Mouse (Mus musculus) embryonic facial prominence, embryonic 11.5 days (tissue): Measurements from ENCODE around the gene Smg6. TPM values are rescaled to one million over a fixed set of nuclear protein-coding genes. Genes with fewer than 3 reads are reported as not detected.
A peak's percentile ranks its signal among the peaks of the same experiment; 100 is the strongest.

Source experiments
- ATAC-seq: fragments of 200-750 bp; cut with Nextera tagmentation; replicated peaks from 2 replicates; pipeline ENCODE4 v1.8.0; 2017; ENCODE audit warnings: low read depth; ENCODE audit not compliant: insufficient number of reproducible peaks, low FRiP score, low TSS enrichment
- DNase-seq: peaks from one replicate; pipeline ENCODE4 v3.0.0-alpha.2; 2015; ENCODE audit warnings: low spot score
- H3K27ac ChIP-seq: fragments of 300-500 bp; sonication (generic); replicated peaks from 2 replicates; pipeline ENCODE4 v1.5.1; 2014; ENCODE audit warnings: mild to moderate bottlenecking, low read depth, low read length, control low read depth
- H3K27me3 ChIP-seq: fragments of 300-500 bp; sonication (generic); 2 replicates; pipeline ENCODE4 v1.6.1; 2014; ENCODE audit warnings: mild to moderate bottlenecking, low read length, moderate library complexity, mixed read lengths; ENCODE audit not compliant: control insufficient read depth, insufficient read depth
- H3K36me3 ChIP-seq: fragments of 300-500 bp; sonication (generic); replicated peaks from 2 replicates; pipeline ENCODE4 v1.6.1; 2014; ENCODE audit warnings: low read depth, mild to moderate bottlenecking, low read length, moderate library complexity, mixed read lengths; ENCODE audit not compliant: control insufficient read depth, insufficient read depth
- H3K4me1 ChIP-seq: fragments of 300-500 bp; sonication (generic); 2 replicates; pipeline ENCODE4 v1.6.1; 2014; ENCODE audit warnings: low read length, mixed read lengths; ENCODE audit not compliant: control insufficient read depth, insufficient read depth
- H3K4me2 ChIP-seq: fragments of 300-500 bp; sonication (generic); 2 replicates; pipeline ENCODE4 v1.6.1; 2014; ENCODE audit warnings: low read depth, mild to moderate bottlenecking, control low read depth, low read length, moderate library complexity
- H3K4me3 ChIP-seq: fragments of 300-500 bp; sonication (generic); 2 replicates; pipeline ENCODE4 v1.5.1; 2014; ENCODE audit warnings: low read depth, low read length, control low read depth
- H3K9ac ChIP-seq: fragments of 300-500 bp; sonication (generic); replicated peaks from 2 replicates; pipeline ENCODE4 v1.6.1; 2014; ENCODE audit warnings: mild to moderate bottlenecking, control low read depth, low read length
- H3K9me3 ChIP-seq: fragments of 300-500 bp; sonication (generic); replicated peaks from 2 replicates; pipeline ENCODE4 v1.6.1; 2016; ENCODE audit warnings: mild to moderate bottlenecking, low read length, inconsistent platforms, mixed read lengths; ENCODE audit not compliant: control insufficient read depth
- WGBS: fragments of 180-500 bp; shearing (Covaris S2); extraction: QIAGEN DNeasy Blood & Tissue Kit; methylation state at CpG from one replicate; pipeline ENCODE4 v1.1.7; 2014; 5-methylcytosine and 5-hydroxymethylcytosine counted together
- polyA plus RNA-seq: library from polyadenylated mRNA; unstranded; fragments of >200 nt; fragmentation: Nextera tagmentation; extraction: Ambion mirVana; gene quantifications from 2 replicates; pipeline ENCODE4 v1.2.1, GENCODE M21; 2014

Gene Smg6
- polyA plus RNA-seq, 1 experiment from 2014 or later, result 16.8 TPM

DNA sequence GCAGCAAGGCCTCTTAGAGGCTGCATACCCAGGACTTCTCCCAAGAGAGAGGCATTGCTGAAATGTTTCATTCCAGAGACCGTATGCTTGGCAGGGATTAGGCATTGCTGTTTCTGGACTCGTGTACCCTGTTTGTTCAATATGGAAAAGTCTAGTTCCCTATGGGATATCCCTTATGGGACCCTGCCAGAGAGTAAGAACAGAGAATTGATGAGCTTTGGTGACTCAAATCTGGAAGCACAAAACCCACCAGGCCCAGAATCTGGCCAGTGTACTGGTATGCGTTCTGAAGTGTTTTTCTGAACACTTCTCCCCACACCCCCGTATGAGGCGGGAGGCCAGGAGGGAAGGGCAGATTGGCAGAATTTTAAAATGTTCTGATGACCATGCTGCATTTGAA lies 64.9 kb downstream of the Smg6 start:
- no peak overlapping the region for H3K9ac ChIP-seq
- no peak overlapping the region for H3K4me2 ChIP-seq
- H3K9me3 ChIP-seq, result no peaks in the 10 kb centered on the region
- H3K4me1 ChIP-seq, result no peaks in the 10 kb centered on the region
- H3K36me3 ChIP-seq, result no peaks in the 10 kb centered on the region
- H3K27ac ChIP-seq, result no peak overlapping the region
- no peak for ATAC-seq
- 76% methylated on average over 5 of the region's 5 CpGs for WGBS
- no peak overlapping the region for H3K4me3 ChIP-seq
- no peaks in the 10 kb centered on the region for H3K27me3 ChIP-seq
- no peak for DNase-seq

DNA sequence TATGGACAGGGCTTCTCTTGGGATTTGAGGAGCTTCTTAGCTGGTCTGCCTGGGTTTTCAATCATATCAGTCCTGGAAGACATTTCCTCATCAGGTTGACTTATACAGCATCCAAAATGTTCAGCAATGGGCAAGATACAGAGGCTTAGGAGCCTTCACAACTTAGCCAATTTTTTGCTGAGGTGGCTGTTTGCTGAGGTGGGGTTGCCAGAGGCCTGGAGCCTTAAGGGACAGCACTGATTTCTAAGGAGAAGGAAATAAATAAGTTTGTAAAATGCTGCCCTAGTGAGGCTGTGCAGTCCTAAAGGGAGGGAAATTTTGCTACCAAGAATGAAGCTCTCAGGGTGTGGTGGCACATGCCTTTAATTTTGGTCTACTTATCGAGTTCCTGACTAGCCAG lies 65.7 kb downstream of the Smg6 start:
- Histone ChIP-seq H3K27me3 (no peaks in the 10 kb centered on the region), H3K27ac (no peak overlapping the region), H3K36me3 (no peaks in the 10 kb centered on the region), H3K4me2 (no peak overlapping the region), H3K9me3 (no peaks in the 10 kb centered on the region), H3K4me1 (no peaks in the 10 kb centered on the region), H3K4me3 (no peak overlapping the region), H3K9ac (no peak overlapping the region)
- DNase-seq (no peak), ATAC-seq (no peak)
- 84% methylated on average over 1 of the region's 1 CpGs for WGBS

DNA sequence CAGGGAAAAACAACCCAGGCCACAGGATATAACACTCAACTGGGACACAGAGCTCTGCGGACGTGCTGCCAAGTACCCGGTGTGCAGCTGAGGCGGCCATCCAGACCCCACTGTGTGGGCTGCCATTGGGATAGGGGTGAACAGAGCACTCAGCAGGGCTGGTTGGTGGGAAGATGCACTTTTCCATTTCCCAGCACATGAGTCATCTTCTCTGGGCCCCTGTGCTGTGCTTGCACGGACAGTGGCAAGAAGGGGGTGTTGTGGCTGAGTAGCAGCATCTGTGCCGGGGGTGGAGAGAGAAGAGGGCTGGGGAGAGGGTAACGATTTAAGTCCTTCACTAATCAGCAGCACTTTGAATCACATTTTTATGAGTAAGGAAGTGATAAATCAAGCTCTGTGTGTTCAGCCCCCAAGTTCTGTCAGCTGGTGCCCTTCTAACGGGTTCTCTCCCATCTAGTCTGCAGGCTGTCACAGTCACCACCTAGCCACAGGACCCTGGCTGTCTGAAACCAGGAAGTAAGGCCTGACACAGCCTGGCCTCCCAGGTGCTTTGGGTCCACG lies 66.9 kb downstream of the Smg6 start:
- no peak overlapping the region for H3K9ac ChIP-seq
- H3K9me3 ChIP-seq, result no peaks in the 10 kb centered on the region
- H3K4me3 ChIP-seq, result no peak overlapping the region
- no peaks in the 10 kb centered on the region for H3K36me3 ChIP-seq
- H3K4me2 ChIP-seq, result no peak overlapping the region
- H3K27ac ChIP-seq, result no peak overlapping the region
- DNase-seq (no peak), ATAC-seq (no peak)
- H3K27me3 ChIP-seq, result no peaks in the 10 kb centered on the region
- no peaks in the 10 kb centered on the region for H3K4me1 ChIP-seq
- WGBS, result 88% methylated on average over 9 of the region's 9 CpGs

DNA sequence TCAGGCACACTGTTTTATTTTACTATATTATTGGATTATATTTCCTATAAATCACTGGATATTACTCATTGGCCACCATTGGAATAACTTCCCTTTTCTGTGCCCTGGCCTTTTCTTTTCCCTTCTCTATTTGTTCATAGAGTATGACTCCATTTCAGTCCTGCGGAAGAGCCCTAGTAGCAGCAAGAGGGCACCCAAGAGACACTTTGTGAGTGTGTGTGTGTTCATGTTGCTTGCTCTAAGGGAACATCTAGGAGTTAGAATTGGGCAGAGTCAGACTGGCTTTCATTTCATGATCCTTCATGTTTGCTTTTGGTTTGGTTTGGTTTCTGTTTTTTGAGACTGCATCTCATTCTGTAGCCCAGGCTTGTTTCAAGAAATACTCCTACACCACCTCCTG lies 68.5 kb downstream of the Smg6 start:
- Histone ChIP-seq H3K4me1 (no peaks in the 10 kb centered on the region), H3K27me3 (no peaks in the 10 kb centered on the region), H3K36me3 (no peaks in the 10 kb centered on the region), H3K27ac (no peak overlapping the region), H3K4me2 (no peak overlapping the region), H3K9me3 (no peaks in the 10 kb centered on the region), H3K4me3 (no peak overlapping the region), H3K9ac (no peak overlapping the region)
- no peak for ATAC-seq
- DNase-seq, result no peak
- WGBS, result 76% methylated on average over 1 of the region's 1 CpGs

DNA sequence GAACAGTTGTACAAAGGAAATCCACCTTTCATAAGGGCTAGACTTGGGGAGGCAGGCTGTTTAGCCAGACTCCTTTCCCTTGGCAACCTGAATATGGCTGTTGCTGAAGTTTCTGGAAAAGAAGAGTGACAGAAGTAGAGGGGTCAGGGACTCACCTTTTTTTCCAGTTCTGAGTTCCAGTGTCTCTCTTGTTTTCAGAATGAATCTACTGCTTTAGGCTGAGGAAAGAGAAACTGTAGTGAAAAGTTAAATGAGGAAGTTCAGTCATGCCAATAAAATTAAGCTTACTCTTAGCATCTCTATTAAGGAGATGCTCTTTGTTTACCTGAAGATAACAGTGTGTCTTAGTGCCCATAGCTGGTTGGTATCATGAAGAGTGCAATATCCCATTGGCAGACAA lies 69.2 kb downstream of the Smg6 start:
- Histone ChIP-seq H3K27me3 (no peaks in the 10 kb centered on the region), H3K9me3 (no peaks in the 10 kb centered on the region), H3K4me1 (no peaks in the 10 kb centered on the region), H3K4me2 (no peak overlapping the region), H3K36me3 (no peaks in the 10 kb centered on the region), H3K9ac (no peak overlapping the region), H3K27ac (no peak overlapping the region), H3K4me3 (no peak overlapping the region)
- ATAC-seq (no peak), DNase-seq (no peak)

DNA sequence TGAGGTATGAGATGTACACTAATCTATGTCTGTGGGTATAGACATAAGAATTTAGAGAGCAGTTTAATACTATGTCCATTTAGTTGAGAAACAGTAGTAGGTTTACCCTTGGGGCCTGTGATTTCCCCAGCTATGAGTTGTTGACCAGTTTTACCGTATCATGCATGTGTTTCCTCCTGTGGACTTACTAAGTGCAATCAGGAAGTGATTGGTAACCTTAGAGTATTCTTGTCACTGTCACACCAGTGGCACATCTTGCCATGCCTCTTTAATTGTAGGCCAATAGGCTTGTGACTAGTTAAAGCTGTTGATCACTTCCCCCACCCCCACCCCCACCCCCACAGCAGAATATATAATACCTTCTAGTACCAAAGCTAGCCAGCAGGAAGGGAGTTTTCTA lies 70.9 kb downstream of the Smg6 start:
- H3K4me2 ChIP-seq, result no peak overlapping the region
- H3K4me3 ChIP-seq, result no peak overlapping the region
- H3K9me3 ChIP-seq, result no peaks in the 10 kb centered on the region
- no peak overlapping the region for H3K9ac ChIP-seq
- 81% methylated on average over 1 of the region's 1 CpGs for whole genome bisulfite sequencing
- no peak overlapping the region for H3K27ac ChIP-seq
- no peaks in the 10 kb centered on the region for H3K4me1 ChIP-seq
- H3K36me3 ChIP-seq, result no peaks in the 10 kb centered on the region
- ATAC-seq, result no peak
- no peak for DNase-seq
- H3K27me3 ChIP-seq, result no peaks in the 10 kb centered on the region

DNA sequence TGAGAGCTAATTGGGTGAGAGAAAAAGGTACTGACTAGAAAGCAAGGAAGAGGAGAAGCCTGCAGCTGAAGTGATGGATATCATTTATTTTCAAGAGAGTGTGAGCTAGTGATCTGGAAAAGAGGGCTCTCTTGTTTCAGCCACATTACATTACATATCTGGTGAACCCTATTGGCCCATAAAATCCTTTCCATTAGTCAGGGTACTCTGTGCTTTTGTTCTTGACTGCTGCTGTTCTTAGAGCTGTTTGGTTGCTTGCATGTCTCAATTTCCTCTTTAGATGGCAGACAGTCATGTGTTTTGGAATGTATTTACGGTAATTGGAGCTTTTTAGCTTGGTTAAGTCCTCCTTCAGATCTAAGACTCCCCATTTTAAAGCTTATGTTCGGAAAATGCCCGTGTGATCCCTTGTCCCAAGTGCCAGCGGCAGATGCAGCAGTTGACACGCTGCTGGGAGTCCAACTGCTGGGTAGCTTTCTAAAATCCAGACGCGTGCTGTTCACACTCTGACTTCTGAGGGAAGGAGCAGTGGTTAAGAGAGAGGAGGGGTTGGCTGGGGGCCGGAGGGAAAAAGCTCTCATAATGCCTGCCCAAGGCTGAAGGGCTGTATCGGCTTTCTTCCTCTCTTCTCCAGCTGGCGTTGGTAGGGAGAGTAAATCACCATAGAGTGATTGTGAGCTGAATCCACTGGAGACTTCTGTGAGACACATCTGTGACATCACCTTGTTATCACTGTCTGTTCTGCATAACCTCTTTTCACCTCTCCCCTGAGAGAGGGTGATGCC lies 75.4 kb downstream of the Smg6 start:
- no peaks in the 10 kb centered on the region for H3K27me3 ChIP-seq
- DNase-seq (peak; percentile 26), ATAC-seq (no peak; the same call in 1 of the 2 replicates)
- H3K9ac ChIP-seq, result no peak overlapping the region
- H3K4me3 ChIP-seq, result no peak overlapping the region
- H3K36me3 ChIP-seq, result no peaks in the 10 kb centered on the region
- H3K4me1 ChIP-seq, result no peaks in the 10 kb centered on the region
- H3K4me2 ChIP-seq, result no peak overlapping the region
- H3K27ac ChIP-seq, result peak overlapping the region; percentile 10; the same call in 1 of the 2 replicates
- WGBS, result 60% methylated on average over 10 of the region's 10 CpGs
- no peaks in the 10 kb centered on the region for H3K9me3 ChIP-seq

DNA sequence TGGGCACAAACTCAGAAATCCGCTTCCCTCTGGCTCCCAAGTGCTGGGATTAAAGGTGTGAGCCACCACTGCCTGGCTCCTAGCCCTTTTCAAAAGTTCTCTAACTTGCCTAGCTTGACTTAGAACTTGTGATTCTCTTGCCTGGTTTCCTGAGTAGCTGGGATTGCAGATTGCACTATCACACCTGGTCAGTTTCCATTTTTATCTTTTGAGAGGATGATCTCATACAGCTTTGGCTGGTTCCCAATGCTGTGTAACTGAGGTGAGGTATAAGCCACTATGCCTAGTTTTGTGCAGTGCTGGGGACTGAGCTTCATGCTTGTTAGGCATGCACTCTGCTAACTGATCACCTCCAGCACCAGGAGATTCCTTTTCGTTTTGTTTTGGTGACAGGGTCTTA lies 82.6 kb downstream of the Smg6 start:
- Histone ChIP-seq H3K4me1 (no peaks in the 10 kb centered on the region), H3K36me3 (no peaks in the 10 kb centered on the region), H3K4me2 (no peak overlapping the region), H3K9ac (no peak overlapping the region), H3K4me3 (no peak overlapping the region), H3K27me3 (no peaks in the 10 kb centered on the region), H3K27ac (no peak overlapping the region), H3K9me3 (no peaks in the 10 kb centered on the region)
- 71% methylated on average over 2 of the region's 2 CpGs for WGBS
- ATAC-seq (no peak), DNase-seq (no peak)
